Mouse (Mus musculus) CH12.LX (cell line): ENCODE results near the gene Usp46. TPM values are rescaled to one million over a fixed set of nuclear protein-coding genes. Genes with fewer than 3 reads are reported as not detected.

ENCODE experiments used
- DNase-seq: peaks from one replicate; pipeline ENCODE4 v3.0.0-alpha.2; 2013; ENCODE audit errors: extremely low read depth
- H3K27ac ChIP-seq: 2 replicates; pipeline ENCODE4 v1.5.1; 2012; ENCODE audit warnings: low read depth, mild to moderate bottlenecking, control low read depth, moderate library complexity; ENCODE audit not compliant: insufficient read depth
- H3K27me3 ChIP-seq: replicated peaks from 2 replicates; pipeline ENCODE3; 2012; ENCODE audit warnings: inconsistent platforms
- H3K36me3 ChIP-seq, 2 experiments: replicated peaks in 1 of 2; 2 replicates each; pipeline versions ENCODE3 to v1.6.1; 2012; ENCODE audit warnings: inconsistent platforms in 1 of 2, low read length in 1 of 2, mild to moderate bottlenecking in 1 of 2, mixed read lengths in 1 of 2, moderate library complexity in 1 of 2; ENCODE audit not compliant: control insufficient read depth in 1 of 2, insufficient read depth in 1 of 2
- H3K4me1 ChIP-seq, 2 experiments: 2 replicates each; pipeline ENCODE4 v1.6.1; 2012; ENCODE audit warnings: inconsistent platforms in 1 of 2, moderate library complexity in 1 of 2; ENCODE audit not compliant: insufficient read depth in 2 of 2, control insufficient read depth in 1 of 2
- H3K4me2 ChIP-seq: 2 replicates; pipeline ENCODE4 v1.6.1; 2012; ENCODE audit warnings: low read depth, mild to moderate bottlenecking, control low read depth; ENCODE audit not compliant: poor library complexity, insufficient read depth, severe bottlenecking
- H3K4me3 ChIP-seq, 3 experiments: fragments of 150-350 bp in 1 of 3; sonication (generic) in 1 of 3; replicated peaks in 1 of 3; 2 replicates each; pipeline versions ENCODE3 to v1.5.1; 2011 to 2012; ENCODE audit warnings: low read depth in 2 of 3, low read length in 2 of 3, mild to moderate bottlenecking in 2 of 3, moderate library complexity in 2 of 3, control low read depth in 1 of 3, improper control_type of control experiment in 1 of 3, inconsistent platforms in 1 of 3, mixed read lengths in 1 of 3; ENCODE audit not compliant: poor library complexity in 1 of 3
- H3K79me2 ChIP-seq: replicated peaks from 2 replicates; pipeline ENCODE4 v1.6.1; 2012; ENCODE audit warnings: mild to moderate bottlenecking, moderate library complexity; ENCODE audit not compliant: control insufficient read depth, poor library complexity, insufficient read depth, severe bottlenecking; ENCODE audit errors: extremely low read depth
- H3K9ac ChIP-seq: 2 replicates; pipeline ENCODE4 v1.6.1; 2012; ENCODE audit warnings: low read depth, mild to moderate bottlenecking, control low read depth, moderate library complexity; ENCODE audit not compliant: insufficient read depth
- H3K9me3 ChIP-seq: replicated peaks from 2 replicates; pipeline ENCODE3; 2012; ENCODE audit warnings: low read length, inconsistent platforms, mixed read lengths
- BHLHE40 ChIP-seq: IDR thresholded peaks from 2 replicates; pipeline ENCODE4 v1.6.1; 2011; ENCODE audit warnings: mild to moderate bottlenecking, low read depth, low read length, improper control_type of control experiment
- CHD1 ChIP-seq: IDR thresholded peaks from 2 replicates; pipeline ENCODE4 v1.6.1; 2012; ENCODE audit warnings: low read depth, low read length, improper control_type of control experiment, inconsistent platforms
- E2F4 ChIP-seq: IDR thresholded peaks from 2 replicates; pipeline ENCODE4 v1.6.1; 2011; ENCODE audit warnings: low read depth, low read length, improper control_type of control experiment; ENCODE audit not compliant: insufficient replicate concordance
- EP300 ChIP-seq: IDR thresholded peaks from 2 replicates; pipeline ENCODE4 v1.6.1; 2011; ENCODE audit warnings: low read length, improper control_type of control experiment
- KAT2A ChIP-seq: IDR thresholded peaks from 2 replicates; pipeline ENCODE4 v1.6.1; 2012; ENCODE audit warnings: low read length, improper control_type of control experiment, inconsistent platforms; ENCODE audit not compliant: insufficient replicate concordance
- MXI1 ChIP-seq: IDR thresholded peaks from 2 replicates; pipeline ENCODE4 v1.6.1; 2011; ENCODE audit warnings: mild to moderate bottlenecking, low read depth, low read length, improper control_type of control experiment
- NELFE ChIP-seq: IDR thresholded peaks from 2 replicates; pipeline ENCODE4 v1.6.1; 2011; ENCODE audit warnings: low read depth, low read length, improper control_type of control experiment
- POLR2A ChIP-seq: IDR thresholded peaks from 2 replicates; pipeline ENCODE4 v1.6.1; 2011; ENCODE audit warnings: low read depth, mild to moderate bottlenecking, improper control_type of control experiment, low read length
- POLR2AphosphoS2 ChIP-seq: IDR thresholded peaks from 2 replicates; pipeline ENCODE4 v1.6.1; 2011; ENCODE audit warnings: low read depth, low read length, improper control_type of control experiment
- RCOR1 ChIP-seq: conservative IDR thresholded peaks from 2 replicates; pipeline ENCODE4 v1.6.1; 2012; ENCODE audit warnings: low read depth, mild to moderate bottlenecking, inconsistent platforms, low read length, improper control_type of control experiment
- TBP ChIP-seq: conservative IDR thresholded peaks from 2 replicates; pipeline ENCODE4 v1.6.1; 2011; ENCODE audit warnings: low read depth, low read length, improper control_type of control experiment
- TCF12 ChIP-seq: IDR thresholded peaks from 2 replicates; pipeline ENCODE4 v1.6.1; 2014; ENCODE audit warnings: low read depth, mild to moderate bottlenecking, inconsistent platforms, low read length, improper control_type of control experiment
- USF1 ChIP-seq: IDR thresholded peaks from 2 replicates; pipeline ENCODE4 v1.6.1; 2014; ENCODE audit warnings: low read depth, mild to moderate bottlenecking, inconsistent platforms, low read length, improper control_type of control experiment
- USF2 ChIP-seq: conservative IDR thresholded peaks from 2 replicates; pipeline ENCODE4 v1.6.1; 2011; ENCODE audit warnings: low read depth, low read length, improper control_type of control experiment
- ZMIZ1 ChIP-seq: IDR thresholded peaks from 2 replicates; pipeline ENCODE4 v1.6.1; 2012; ENCODE audit warnings: low read depth, mild to moderate bottlenecking, inconsistent platforms, low read length, improper control_type of control experiment
- dilution Hi-C: fragments of 300-500 bp; cut with MboI; formaldehyde crosslinking; loops from 2 replicates; pipeline ENCODE4 v1.14.3; 2020; ENCODE audit warnings: low sequenced_read_pairs; ENCODE audit not compliant: extremely low pct_unique_long_range_greater_than_20kb, extremely low pct_ligation_motif_present
- in situ Hi-C: fragments of 300-500 bp; cut with MboI; formaldehyde crosslinking; loops from 3 replicates; pipeline ENCODE4 v1.14.3; 2019; ENCODE audit warnings: low sequenced_read_pairs, low pct_ligation_motif_present, low pct_unique_long_range_greater_than_20kb, mixed read lengths
- polyA plus RNA-seq: library from polyadenylated mRNA; unstranded; fragments of >175 nt; gene quantifications from 2 replicates; pipeline ENCODE4 v1.2.1, GENCODE M21; 2012; ENCODE audit warnings: low read depth; ENCODE audit not compliant: insufficient read length
- total RNA-seq, 2 experiments: library from RNA; depleted of rRNA; stranded (reverse); fragments of 300-350 nt in 1 of 2; fragments of >200 nt in 1 of 2; gene quantifications; 2 replicates each; pipeline ENCODE4 v1.2.3; 2012 to 2014

The Usp46 gene
- total and polyA plus RNA-seq, 3 experiments, result 5.1 to 16.3 (median 15.6) TPM

DNA sequence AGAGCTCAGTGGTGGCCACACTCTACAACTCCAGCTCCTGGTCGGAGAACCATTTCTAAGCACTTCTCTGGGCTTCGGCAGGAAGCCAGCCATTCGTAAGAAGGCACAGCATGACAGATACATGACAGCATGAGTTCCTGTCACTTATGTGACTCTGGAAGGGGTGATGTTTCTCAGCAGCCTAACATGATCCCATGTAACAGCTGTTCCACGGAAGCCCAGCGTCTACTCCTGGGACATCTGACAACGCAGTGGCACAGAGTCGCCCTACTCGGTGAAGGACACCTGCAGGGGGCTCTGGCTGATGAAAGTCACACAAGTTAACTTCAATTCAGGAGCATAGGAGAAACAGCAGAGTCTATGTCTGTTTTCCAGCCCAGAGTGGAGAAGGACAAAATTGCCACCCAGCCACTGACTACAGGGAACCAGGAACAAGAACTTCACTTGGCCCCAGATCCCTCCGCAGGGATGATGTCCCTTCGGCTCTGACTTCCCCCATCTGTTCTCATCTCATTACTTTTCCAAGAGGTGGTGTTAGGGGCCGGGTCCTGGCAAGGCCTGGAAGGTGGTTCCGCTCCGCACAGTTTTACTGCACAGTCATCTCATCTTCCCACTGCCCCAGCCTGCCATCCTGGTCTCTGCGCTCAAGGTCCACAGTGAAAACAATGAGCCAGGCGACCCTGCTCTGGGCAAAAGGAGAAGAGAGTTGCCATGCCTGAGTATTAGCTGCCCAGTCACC, 15.9 kb downstream of the Usp46 start (continued):
- no peak for TF ChIP-seq NELFE
- TF ChIP-seq, all 38 proteins: peak for 0

GRCm38 (mm10) chr5:74051394-74052170, 16.6 kb downstream of the Usp46 start:
- DNase-seq, result no peak
- Histone ChIP-seq H3K79me2 (0 out of 2 replicates have a peak, but pooled peaks cover 2% of the 10 kb centered on the region), H3K4me2 (no peak overlapping the region), H3K9me3 (no peaks in the 10 kb centered on the region), H3K4me1 (peaks cover 2 to 3% of the 10 kb centered on the region in 2 experiments; a peak in 3 of 4 replicates), H3K36me3 (peaks cover 0 to 42% of the 10 kb centered on the region in 2 experiments), H3K4me3 (no peak overlapping the region), H3K27me3 (no peaks in the 10 kb centered on the region), H3K27ac (no peak overlapping the region), H3K9ac (no peak overlapping the region)
- dilution Hi-C loops, result no loop called here
- in situ Hi-C loops, result no loop called here
- no peak for TF ChIP-seq POLR2A
- no peak for TF ChIP-seq USF2
- no peak for TF ChIP-seq CHD1
- no peak for TF ChIP-seq EP300
- no peak for TF ChIP-seq MXI1
- no peak for TF ChIP-seq ZMIZ1

DNA sequence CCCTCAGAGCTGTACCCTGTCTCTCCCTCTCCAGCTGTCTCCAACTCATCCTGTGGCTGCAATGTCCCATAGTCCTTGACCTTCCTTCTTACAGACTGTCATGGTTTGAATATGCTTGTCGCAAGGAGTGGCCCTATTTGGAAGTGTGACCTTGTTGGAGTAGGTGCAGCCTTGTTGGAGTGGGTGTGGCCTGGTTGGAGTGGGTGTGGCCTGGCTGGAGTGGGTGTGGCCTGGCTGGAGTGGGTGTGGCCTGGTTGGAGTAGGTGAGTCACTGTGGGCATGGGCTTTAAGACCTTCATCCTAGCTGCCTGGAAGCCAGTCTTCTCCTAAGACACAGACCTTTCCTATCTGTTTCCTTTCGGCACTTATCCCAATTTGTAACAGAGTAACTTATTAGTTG, 17.3 kb downstream of the Usp46 start:
- no peak for DNase-seq
- Histone ChIP-seq H3K9me3 (no peaks in the 10 kb centered on the region), H3K4me1 (peaks cover 0 to 2% of the 10 kb centered on the region in 2 experiments; a peak in 2 of 4 replicates), H3K4me2 (no peak overlapping the region), H3K79me2 (0 out of 2 replicates have a peak, but pooled peaks cover 2% of the 10 kb centered on the region), H3K36me3 (peaks cover 0 to 42% of the 10 kb centered on the region in 2 experiments), H3K4me3 (no peak overlapping the region), H3K27me3 (no peaks in the 10 kb centered on the region), H3K27ac (no peak overlapping the region), H3K9ac (no peak overlapping the region)
- dilution Hi-C loops (no loop called here), in situ Hi-C loops (no loop called here)
- TF ChIP-seq EP300 (no peak), TBP (no peak), TCF12 (no peak), BHLHE40 (no peak), KAT2A (no peak), ZMIZ1 (no peak), CHD1 (no peak), USF1 (no peak), POLR2AphosphoS2 (no peak), E2F4 (no peak), POLR2A (no peak), RCOR1 (no peak)
